Mouse (Mus musculus) left cerebral cortex, postnatal 25 days (tissue): ENCODE results near the gene Sytl5. TPM values are rescaled to one million over a fixed set of nuclear protein-coding genes. Genes with fewer than 3 reads are reported as not detected.

Experiments used
- DNase-seq, 2 experiments: peaks; one replicate each; pipeline ENCODE4 v3.0.0; 2022; ENCODE audit warnings: low spot score in 2 of 2, mixed read lengths in 1 of 2
- intact Hi-C: fragments of 180-260 bp; cut with DNase I; formaldehyde crosslinking; loops from one replicate; pipeline ENCODE4 v1.15.1; 2025
- total RNA-seq, 2 experiments: library from RNA; stranded (reverse); gene quantifications; 2 replicates each; pipeline ENCODE4 v1.2.3; 2021

Gene Sytl5
- 1 to 10 TPM; 3.9 to 6.6 TPM for total RNA-seq

DNA sequence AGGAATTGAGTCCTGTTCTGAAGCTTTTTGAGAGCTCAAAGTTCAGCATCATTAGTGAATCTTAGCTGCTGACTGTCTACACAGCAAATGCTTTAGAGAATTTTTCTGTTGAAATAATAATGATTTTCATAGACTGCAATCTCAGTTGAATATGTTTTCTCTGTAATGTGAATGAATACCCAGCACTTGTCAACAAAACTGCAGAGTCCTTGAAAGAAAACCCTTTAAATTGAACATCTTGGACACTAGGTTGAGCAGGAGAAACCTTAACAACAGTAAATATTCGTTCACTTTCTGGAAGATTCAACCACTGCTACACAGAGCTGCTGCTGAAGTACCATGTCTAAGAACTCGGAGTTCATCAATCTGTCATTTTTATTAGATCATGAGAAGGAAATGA is at the start of gene Sytl5:
Gene Sytl5 (plus strand): TSS at position 301 of the 400 bp plus-strand sequence.
- intact Hi-C loops, result no loop called here
- no peak for DNase-seq

DNA sequence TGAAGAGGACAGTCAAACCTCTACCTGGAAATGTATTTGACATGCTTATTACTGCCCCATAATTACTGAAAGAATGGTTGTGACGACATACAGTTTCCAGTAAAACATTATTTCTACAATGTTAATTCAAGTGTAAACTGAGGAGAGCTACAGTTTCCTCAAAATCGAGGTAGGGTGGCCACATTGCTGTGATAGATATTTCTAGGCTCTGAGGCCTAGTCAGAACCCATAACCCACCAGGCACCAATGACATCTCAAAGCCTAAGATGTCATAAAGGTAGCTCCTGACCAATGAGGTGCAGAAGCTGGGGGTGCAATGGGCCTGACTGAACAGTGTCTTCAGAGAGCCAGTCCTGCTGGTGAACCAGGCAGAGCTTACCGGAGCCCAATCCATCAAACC is 38.8 kb upstream of the Sytl5 start, which contains the start of gene Hypm:
Gene Hypm (plus strand): TSS at position 301 of the 400 bp plus-strand sequence.
- intact Hi-C loops, result no loop called here
- DNase-seq, result no peak

DNA sequence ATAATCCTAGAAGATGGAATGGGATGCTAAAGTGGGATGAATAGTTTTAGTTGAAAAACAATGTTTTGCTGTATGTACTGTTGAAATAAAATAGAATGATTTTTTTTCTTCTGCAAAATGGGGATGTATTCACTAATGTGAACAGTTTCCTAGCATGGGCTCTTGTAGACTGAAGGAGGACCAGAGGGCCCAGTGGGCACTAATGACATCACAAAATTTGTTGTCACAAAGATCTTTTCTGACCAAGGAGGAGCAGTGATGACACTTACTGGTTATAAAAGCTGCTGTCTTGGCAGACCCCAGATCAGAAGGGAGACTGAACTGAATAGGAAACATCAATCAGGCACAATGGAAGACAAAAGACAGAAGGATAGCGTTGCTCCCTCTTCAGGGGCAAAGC is 36.0 kb upstream of the Sytl5 start, which contains the start of gene H2al3:
Gene H2al3 (plus strand): TSS at position 301 of the 400 bp plus-strand sequence.
- no peak for DNase-seq
- intact Hi-C loops, result no loop called here

DNA sequence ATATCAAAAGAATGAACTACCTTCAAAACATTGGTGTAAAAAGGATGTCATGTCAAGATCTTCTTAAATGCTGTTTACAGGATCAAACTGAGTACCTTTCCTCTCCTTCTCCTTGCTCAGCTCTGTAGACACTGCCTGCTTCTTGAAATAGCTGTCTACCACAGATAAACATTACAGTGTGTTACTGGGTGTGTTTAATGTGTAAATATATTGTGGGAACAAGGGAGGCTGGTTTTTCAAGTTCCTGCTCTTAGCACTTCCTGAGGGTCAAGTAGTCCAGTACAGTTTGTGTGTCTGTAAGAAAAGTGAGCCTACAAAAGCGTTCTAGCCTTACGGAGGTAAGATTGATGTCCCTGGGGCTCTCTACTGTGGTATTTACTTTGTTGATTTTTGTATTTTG is 23.6 kb upstream of the Sytl5 start:
- intact Hi-C loops, result no loop called here

DNA sequence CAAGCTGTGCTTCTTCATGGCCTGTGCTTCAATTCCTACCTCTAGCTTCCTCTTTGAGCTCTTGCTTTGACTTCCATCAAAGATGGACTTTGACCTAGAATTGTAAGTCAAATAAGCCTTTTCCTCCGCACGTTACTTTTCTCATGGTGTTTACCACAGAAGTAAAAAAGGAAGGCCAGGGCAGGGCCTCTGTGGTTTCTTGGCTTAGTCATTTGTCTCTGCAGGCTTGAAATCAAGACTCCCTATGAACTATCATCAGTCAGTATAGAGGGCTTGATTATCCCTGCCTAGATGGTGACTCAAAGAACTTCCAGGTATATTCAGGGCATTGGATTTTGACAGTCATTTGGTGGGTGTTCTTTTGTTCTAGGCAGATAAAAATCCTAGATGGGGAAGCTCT is 9.9 kb upstream of the Sytl5 start:
- no peak for DNase-seq
- intact Hi-C loops, result no loop called here

More for the DNA sequence above, 23.6 kb upstream of the Sytl5 start:
- DNase-seq, result no peak

DNA sequence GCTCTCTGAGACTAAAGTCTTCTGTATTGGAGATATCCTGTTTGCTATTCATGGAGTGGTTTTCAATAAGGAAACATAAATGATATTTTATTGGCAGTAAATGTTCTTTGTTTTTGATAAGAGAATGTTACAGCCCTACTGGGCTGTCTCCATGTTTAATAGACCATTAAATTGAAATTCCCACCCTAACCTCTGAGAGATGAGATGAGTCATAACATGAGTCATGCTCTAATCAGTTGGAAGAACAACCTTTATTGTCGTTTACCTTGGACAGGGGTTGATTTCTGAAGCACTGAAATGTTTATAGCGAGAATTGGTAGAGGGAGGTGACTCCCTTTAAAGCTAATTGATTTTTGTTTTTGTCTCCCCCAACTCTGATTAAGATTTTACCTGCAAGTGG is 24.1 kb downstream of the Sytl5 start:
- intact Hi-C loops, result no loop called here
- no peak for DNase-seq

DNA sequence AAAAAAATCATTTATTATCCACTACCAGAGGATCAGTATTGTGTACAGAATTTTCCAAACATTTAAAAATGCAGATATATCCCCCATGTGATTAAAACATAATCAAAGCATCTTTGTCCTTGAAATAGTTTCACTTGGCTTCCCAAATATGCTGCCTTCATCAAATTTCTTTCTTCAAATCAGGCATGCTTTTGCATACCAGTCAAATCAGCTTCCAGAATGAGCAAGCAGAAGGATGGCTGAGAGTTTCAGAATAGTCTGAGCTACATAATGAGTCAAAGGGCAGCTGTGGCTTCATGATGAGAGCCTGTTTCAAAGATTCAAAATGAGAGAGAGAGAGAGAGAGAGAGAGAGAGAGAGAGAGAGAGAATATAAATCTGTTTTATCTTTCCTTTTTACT is 48.4 kb downstream of the Sytl5 start:
- DNase-seq, result no peak
- intact Hi-C loops, result no loop called here

DNA sequence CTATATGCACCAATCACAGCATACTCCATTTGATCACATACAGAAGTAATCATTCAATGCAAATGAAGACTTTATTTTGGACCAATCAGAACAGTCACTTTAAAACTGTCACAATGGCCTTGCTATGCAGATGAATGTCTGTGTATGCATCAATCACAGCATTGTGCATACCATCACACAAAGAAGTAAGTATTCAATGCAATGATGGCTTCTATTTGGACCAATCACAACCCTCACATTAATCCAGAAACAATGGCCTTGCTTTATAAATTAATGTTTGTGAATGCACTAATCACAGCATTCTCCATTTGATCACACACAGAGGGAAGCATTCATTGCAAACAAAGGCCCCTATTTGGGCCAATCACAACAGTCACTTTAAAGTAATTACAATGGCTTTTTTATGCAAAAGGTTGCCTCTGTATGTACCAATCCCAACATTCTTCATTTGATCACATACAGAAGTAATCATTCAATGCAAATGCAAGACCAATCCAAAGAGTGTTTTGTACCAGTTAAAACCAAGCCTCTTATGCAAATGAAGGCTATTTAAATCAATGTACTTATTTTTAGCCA is 98.8 kb downstream of the Sytl5 start:
- intact Hi-C loops, result no loop called here
- no peak for DNase-seq

DNA sequence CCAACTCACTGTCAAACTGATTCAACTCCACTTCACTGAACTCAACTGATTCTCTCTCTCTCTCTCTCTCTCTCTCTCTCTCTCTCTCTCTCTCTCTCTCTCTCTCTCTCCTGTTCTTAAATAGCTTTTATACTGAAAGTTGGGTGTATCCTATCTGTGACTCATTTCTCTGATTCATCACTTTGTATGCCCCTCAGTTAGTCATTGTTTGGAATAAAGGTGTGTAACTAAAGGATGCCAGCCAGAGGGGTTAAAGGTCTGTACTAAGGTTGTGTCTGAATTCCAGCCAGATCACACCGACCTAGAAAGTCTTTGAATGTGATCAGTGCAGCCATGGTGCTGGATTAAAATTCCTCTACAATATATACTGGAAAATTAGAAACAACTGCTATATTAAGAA is 115.3 kb downstream of the Sytl5 start:
- no peak for DNase-seq
- intact Hi-C loops, result no loop called here

DNA sequence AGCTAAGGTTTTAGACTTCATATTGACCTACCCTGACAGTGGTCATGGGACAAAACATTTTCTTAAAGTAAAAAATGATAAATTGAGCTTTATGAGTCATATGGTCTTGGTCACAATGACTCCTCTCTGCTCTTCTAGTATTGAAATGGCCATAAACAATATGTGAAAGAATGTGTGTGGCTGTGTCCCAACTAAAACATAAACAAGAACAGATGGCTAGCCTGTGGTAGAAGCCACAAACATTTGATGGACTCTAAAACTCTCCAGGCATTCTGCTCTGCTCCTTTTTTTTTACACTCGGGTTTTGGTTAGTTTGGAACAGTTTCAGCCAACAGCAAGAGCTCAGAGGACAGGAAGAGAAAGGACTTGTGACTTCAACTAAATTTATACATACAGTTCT is 120.5 kb downstream of the Sytl5 start:
- DNase-seq, result no peak
- intact Hi-C loops, result no loop called here

DNA sequence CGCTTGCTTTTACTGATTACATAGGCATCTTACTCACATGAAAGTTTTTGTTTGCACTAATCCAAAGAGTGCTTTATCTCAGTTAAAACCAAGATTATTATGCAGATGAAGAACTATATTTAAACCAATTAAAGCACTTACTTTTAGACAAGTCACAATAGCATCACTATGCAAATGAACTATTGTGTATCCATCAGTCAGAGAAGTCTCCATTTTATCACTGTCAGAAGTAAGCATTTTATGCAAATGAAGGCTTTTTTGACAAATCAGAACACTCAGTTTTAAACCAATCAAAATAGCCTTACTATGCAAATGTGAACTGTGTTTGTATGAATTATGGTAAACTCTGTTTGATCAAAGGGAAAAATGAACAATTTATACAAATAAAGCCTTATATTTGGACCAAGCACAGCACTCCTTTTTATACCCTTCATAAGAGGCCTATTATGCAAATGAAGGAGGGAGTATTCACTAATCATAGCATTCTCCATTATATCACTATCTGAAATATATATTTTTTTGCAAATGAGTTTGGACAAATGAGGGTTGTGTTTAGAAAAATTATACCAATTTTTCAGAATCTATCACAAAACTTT is 122.4 kb downstream of the Sytl5 start:
- DNase-seq, result no peak
- intact Hi-C loops, result no loop called here

DNA sequence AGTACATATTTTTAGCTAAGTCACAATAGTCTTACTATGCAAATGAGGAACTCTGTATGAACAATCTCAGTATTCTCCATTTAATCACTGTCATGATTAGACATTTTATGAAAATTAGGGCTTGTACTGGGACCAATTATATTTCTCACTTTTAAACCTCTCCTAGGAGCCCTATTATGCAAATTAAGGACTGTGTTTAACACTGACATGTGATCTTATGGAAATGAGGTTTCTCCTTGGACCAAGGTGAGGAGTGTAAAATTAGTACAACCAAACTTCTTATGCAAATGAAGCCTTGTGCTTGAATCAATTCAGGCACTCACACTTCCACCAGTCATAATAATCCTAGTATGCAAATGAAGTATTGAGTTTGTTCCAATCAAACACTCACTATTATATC is 124.8 kb downstream of the Sytl5 start:
- no peak for DNase-seq
- intact Hi-C loops, result no loop called here

DNA sequence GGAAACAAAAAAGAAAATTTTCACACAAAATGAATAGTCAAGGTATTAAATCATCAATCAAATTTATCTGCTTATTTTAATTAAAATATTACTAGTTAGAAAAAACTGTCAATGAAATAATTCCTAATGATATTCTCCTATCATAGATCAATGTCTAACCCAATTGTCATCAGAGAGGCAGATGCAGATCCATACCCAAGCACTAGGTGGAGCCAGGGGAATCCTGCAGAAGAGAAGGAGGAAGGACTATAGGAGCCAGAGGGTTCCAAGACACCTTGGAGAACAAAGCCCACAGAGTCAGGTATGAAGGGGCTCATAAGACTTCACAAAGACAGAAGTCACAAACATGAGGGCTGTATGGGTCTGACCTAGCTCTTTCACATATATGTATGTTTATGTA is 149.2 kb downstream of the Sytl5 start:
- intact Hi-C loops, result loop anchor here (10.0 kb wide), 1 partner anchor 160 kb away; no protein-coding TSS in a partner anchor
- no peak for DNase-seq

Other genes with a start within 250 kb of the Sytl5 start
- 100 to 1,000 TPM; 112 to 118 TPM for gene Dynlt3, start 222.6 kb upstream of the Sytl5 start, total RNA-seq
- not detected for gene Hypm, start 38.7 kb upstream of the Sytl5 start, total RNA-seq
- gene H2al3, start 35.9 kb upstream of the Sytl5 start, total RNA-seq, result not detected
- gene Srpx, start 232.1 kb downstream of the Sytl5 start, total RNA-seq, result 1 to 10 TPM in 1 of 2 experiments, under 1 TPM in 1; 0.69 to 1.0 TPM